Mouse (Mus musculus) myocyte (in vitro differentiated cells): ENCODE data around the gene Sox5. TPM values are rescaled to one million over a fixed set of nuclear protein-coding genes. Genes with fewer than 3 reads are reported as not detected.

Experiments used
- H3K27me3 ChIP-seq: one replicate; pipeline ENCODE4 v1.6.1; 2011; ENCODE audit not compliant: control insufficient read depth, insufficient read depth, insufficient read length
- H3K36me3 ChIP-seq: one replicate; pipeline ENCODE4 v1.6.1; 2011; ENCODE audit not compliant: control insufficient read depth, insufficient read depth
- H3K4me2 ChIP-seq: one replicate; pipeline ENCODE4 v1.6.1; 2011; ENCODE audit warnings: low read depth, control low read depth
- H3K4me3 ChIP-seq: one replicate; pipeline ENCODE4 v1.5.1; 2011; ENCODE audit warnings: mild to moderate bottlenecking, control low read depth, moderate library complexity
- H3K79me2 ChIP-seq: one replicate; pipeline ENCODE4 v1.6.1; 2011; ENCODE audit not compliant: control insufficient read depth, insufficient read depth
- H3ac ChIP-seq: one replicate; pipeline ENCODE4 v1.6.1; 2011; ENCODE audit not compliant: control insufficient read depth, insufficient read length
- CEBPB ChIP-seq: IDR thresholded peaks from 2 replicates; pipeline ENCODE4 v1.6.1; 2011; ENCODE audit warnings: mild to moderate bottlenecking, moderate library complexity; ENCODE audit not compliant: poor library complexity, insufficient read depth, severe bottlenecking
- E2F4 ChIP-seq: IDR thresholded peaks from one replicate; pipeline ENCODE4 v1.6.1; 2011; ENCODE audit warnings: mild to moderate bottlenecking, control low read depth, moderate library complexity; ENCODE audit not compliant: insufficient read depth
- MAX ChIP-seq: IDR thresholded peaks from one replicate; pipeline ENCODE4 v1.6.1; 2011; ENCODE audit warnings: low read depth, mild to moderate bottlenecking, control low read depth
- MYOD1 ChIP-seq, 3 experiments: IDR thresholded peaks; one replicate each; pipeline ENCODE4 v1.6.1; 2011; ENCODE audit warnings: control low read depth in 2 of 3, low read depth in 2 of 3, mild to moderate bottlenecking in 2 of 3, moderate library complexity in 1 of 3; ENCODE audit not compliant: insufficient read length in 2 of 3, control insufficient read depth in 1 of 3
- MYOG ChIP-seq, 3 experiments: IDR thresholded peaks; one replicate each; pipeline ENCODE4 v1.6.1; 2011; ENCODE audit warnings: control low read depth in 2 of 3, low read depth in 2 of 3, mild to moderate bottlenecking in 2 of 3; ENCODE audit not compliant: insufficient read length in 2 of 3, control insufficient read depth in 1 of 3, insufficient read depth in 1 of 3
- POLR2A ChIP-seq: IDR thresholded peaks from one replicate; pipeline ENCODE4 v1.6.1; 2011; ENCODE audit warnings: low read depth, mild to moderate bottlenecking, control low read depth, moderate library complexity; ENCODE audit not compliant: insufficient read length
- POLR2AphosphoS2 ChIP-seq: IDR thresholded peaks from one replicate; pipeline ENCODE4 v1.6.1; 2011; ENCODE audit warnings: low read depth, control low read depth; ENCODE audit not compliant: insufficient read length
- REST ChIP-seq: IDR thresholded peaks from one replicate; pipeline ENCODE4 v1.6.1; 2011; ENCODE audit warnings: mild to moderate bottlenecking, control low read depth, moderate library complexity; ENCODE audit not compliant: insufficient read depth, insufficient read length
- SRF ChIP-seq: IDR thresholded peaks from one replicate; pipeline ENCODE4 v1.6.1; 2011; ENCODE audit warnings: low read depth; ENCODE audit not compliant: control insufficient read depth, insufficient read length
- TCF12 ChIP-seq: IDR thresholded peaks from one replicate; pipeline ENCODE4 v1.6.1; 2011; ENCODE audit warnings: mild to moderate bottlenecking, control low read depth; ENCODE audit not compliant: poor library complexity, insufficient read depth, severe bottlenecking
- TCF3 ChIP-seq: IDR thresholded peaks from one replicate; pipeline ENCODE4 v1.6.1; 2011; ENCODE audit warnings: low read depth, control low read depth; ENCODE audit not compliant: insufficient read length
- USF1 ChIP-seq: IDR thresholded peaks from one replicate; pipeline ENCODE4 v1.6.1; 2011; ENCODE audit warnings: low read depth, mild to moderate bottlenecking, control low read depth, moderate library complexity
- polyA plus RNA-seq: library from polyadenylated mRNA; unstranded; fragments of >200 nt; fragmentation: generic; extraction: Trizol; gene quantifications from one replicate; pipeline ENCODE4 v1.2.1, GENCODE M21; 2012; ENCODE audit warnings: missing spikeins

Gene Sox5
- polyA plus RNA-seq, 1 experiment = 0.50 TPM

GRCm38 (mm10) chr6:143941291-143941785 is 840.4 kb downstream of the Sox5 start:
- Histone ChIP-seq H3K4me3 (no peak overlapping the region), H3K27me3 (no peaks in the 10 kb centered on the region), H3K79me2 (no peaks in the 10 kb centered on the region), H3K4me2 (no peak overlapping the region), H3ac (no peak overlapping the region), H3K36me3 (no peaks in the 10 kb centered on the region)
- TF ChIP-seq POLR2AphosphoS2 (no peak), POLR2A (no peak), TCF12 (no peak), MAX (no peak), E2F4 (no peak), SRF (no peak), MYOG (IDR thresholded peaks at IDR 0.05; ENCODE audit: control insufficient read depth in 1 of 3, insufficient read depth in 1 of 3, insufficient read length in 2 of 3, low read depth in 2 of 3) (no peak), MYOD1 (IDR thresholded peaks at IDR 0.05; ENCODE audit: control insufficient read depth in 1 of 3, insufficient read length in 2 of 3, low read depth in 2 of 3) (no peak), REST (no peak)

- H3K36me3 ChIP-seq = no peaks in the 10 kb centered on the region
- no peaks in the 10 kb centered on the region for H3K27me3 ChIP-seq
- H3K79me2 ChIP-seq = no peaks in the 10 kb centered on the region
- no peak overlapping the region for H3K4me2 ChIP-seq
- no peak overlapping the region for H3K4me3 ChIP-seq
- TF ChIP-seq TCF12 = no peak
- no peak for TF ChIP-seq USF1
- TF ChIP-seq CEBPB = no peak
- TF ChIP-seq MYOD1 (IDR thresholded peaks at IDR 0.05; ENCODE audit: control insufficient read depth in 1 of 3, insufficient read length in 2 of 3, low read depth in 2 of 3) = no peak
- TF ChIP-seq E2F4 = no peak
- no peak for TF ChIP-seq POLR2AphosphoS2
- TF ChIP-seq MAX = no peak
- TF ChIP-seq REST = no peak
- TF ChIP-seq POLR2A = no peak
- no peak for TF ChIP-seq SRF
- no peak for TF ChIP-seq TCF3
- no peak for TF ChIP-seq MYOG (IDR thresholded peaks at IDR 0.05; ENCODE audit: control insufficient read depth in 1 of 3, insufficient read depth in 1 of 3, insufficient read length in 2 of 3, low read depth in 2 of 3)
- H3ac ChIP-seq = no peak overlapping the region
Measured at GRCm38 (mm10) chr6:143923146-143923545, 858.6 kb downstream of the Sox5 start.

GRCm38 (mm10) chr6:143918405-143918947 is 863.3 kb downstream of the Sox5 start:
- Histone ChIP-seq H3ac (no peak overlapping the region), H3K4me2 (no peak overlapping the region), H3K79me2 (no peaks in the 10 kb centered on the region), H3K4me3 (no peak overlapping the region), H3K27me3 (no peaks in the 10 kb centered on the region), H3K36me3 (no peaks in the 10 kb centered on the region)
- TF ChIP-seq POLR2AphosphoS2 = no peak
- no peak for TF ChIP-seq TCF3
- TF ChIP-seq POLR2A = no peak
- TF ChIP-seq USF1 = no peak
- no peak for TF ChIP-seq E2F4
- no peak for TF ChIP-seq MYOG (IDR thresholded peaks at IDR 0.05; ENCODE audit: control insufficient read depth in 1 of 3, insufficient read depth in 1 of 3, insufficient read length in 2 of 3, low read depth in 2 of 3)
- TF ChIP-seq REST = no peak
- no peak for TF ChIP-seq MYOD1 (IDR thresholded peaks at IDR 0.05; ENCODE audit: control insufficient read depth in 1 of 3, insufficient read length in 2 of 3, low read depth in 2 of 3)
- no peak for TF ChIP-seq MAX
- TF ChIP-seq CEBPB = no peak
- TF ChIP-seq SRF = no peak
- TF ChIP-seq TCF12 = no peak

- TF ChIP-seq POLR2A (no peak), REST (no peak), E2F4 (no peak), USF1 (peak; percentile 23), MAX (no peak), CEBPB (no peak), POLR2AphosphoS2 (no peak), SRF (no peak), MYOD1 (IDR thresholded peaks at IDR 0.05; ENCODE audit: control insufficient read depth in 1 of 3, insufficient read length in 2 of 3, low read depth in 2 of 3) (peak in 1 of 3 experiments; percentile 10), MYOG (IDR thresholded peaks at IDR 0.05; ENCODE audit: control insufficient read depth in 1 of 3, insufficient read depth in 1 of 3, insufficient read length in 2 of 3, low read depth in 2 of 3) (peak in 1 of 3 experiments; percentile 5), TCF12 (no peak), TCF3 (no peak)
- H3K79me2 ChIP-seq = no peaks in the 10 kb centered on the region
- H3K4me3 ChIP-seq = no peak overlapping the region
- no peaks in the 10 kb centered on the region for H3K27me3 ChIP-seq
- no peaks in the 10 kb centered on the region for H3K36me3 ChIP-seq
- no peak overlapping the region for H3ac ChIP-seq
- H3K4me2 ChIP-seq = peak overlapping the region; percentile 79
Measured at GRCm38 (mm10) chr6:143916152-143916735, 865.5 kb downstream of the Sox5 start.
